Mouse (Mus musculus) intestine, postnatal 0 days (tissue): ENCODE results near the gene Bglap2. TPM values are rescaled to one million over a fixed set of nuclear protein-coding genes. Genes with fewer than 3 reads are reported as not detected.
A peak's percentile ranks its signal among the peaks of the same experiment; 100 is the strongest.

Experiments used
- ATAC-seq: fragments of 200-750 bp; cut with Nextera tagmentation; 2 replicates; pipeline ENCODE4 v1.8.0; 2017; ENCODE audit warnings: mild to moderate bottlenecking, moderate TSS enrichment, moderate library complexity
- H3K27ac ChIP-seq: fragments of 300-500 bp; sonication (generic); 2 replicates; pipeline ENCODE4 v1.5.1; 2014; ENCODE audit warnings: mild to moderate bottlenecking, low read depth, low read length, moderate library complexity
- H3K27me3 ChIP-seq: fragments of 300-500 bp; sonication (generic); replicated peaks from 2 replicates; pipeline ENCODE4 v1.6.1; 2014; ENCODE audit warnings: low read length, mixed read lengths; ENCODE audit not compliant: control insufficient read depth, insufficient read depth
- H3K36me3 ChIP-seq: fragments of 300-500 bp; sonication (generic); 2 replicates; pipeline ENCODE4 v1.6.1; 2014; ENCODE audit warnings: mild to moderate bottlenecking, moderate library complexity; ENCODE audit not compliant: control insufficient read depth, insufficient read depth
- H3K4me1 ChIP-seq: fragments of 300-500 bp; sonication (generic); replicated peaks from 2 replicates; pipeline ENCODE4 v1.6.1; 2014; ENCODE audit warnings: antibody characterized with exemption, low read length, mixed read lengths; ENCODE audit not compliant: control insufficient read depth, insufficient read depth
- H3K4me2 ChIP-seq: fragments of 300-500 bp; sonication (generic); replicated peaks from 2 replicates; pipeline ENCODE4 v1.6.1; 2014; ENCODE audit warnings: low read depth, mild to moderate bottlenecking, moderate library complexity
- H3K4me3 ChIP-seq: fragments of 300-500 bp; sonication (generic); 2 replicates; pipeline ENCODE4 v1.5.1; 2014; ENCODE audit warnings: low read depth, low read length
- H3K9ac ChIP-seq: fragments of 300-500 bp; sonication (generic); 2 replicates; pipeline ENCODE4 v1.6.1; 2014; ENCODE audit warnings: mild to moderate bottlenecking, low read depth, low read length
- H3K9me3 ChIP-seq: fragments of 300-500 bp; sonication (generic); 2 replicates; pipeline ENCODE4 v1.6.1; 2016; ENCODE audit warnings: mixed run types; ENCODE audit not compliant: control insufficient read depth
- CTCF ChIP-seq: sonication (generic); IDR thresholded peaks from 2 replicates; pipeline ENCODE4 v1.5.1; 2016; ENCODE audit warnings: low read depth, mild to moderate bottlenecking, control low read depth, antibody characterized with exemption, moderate library complexity
- WGBS: fragments of 180-500 bp; shearing (Covaris S2); extraction: QIAGEN DNeasy Blood & Tissue Kit; methylation state at CpG from one replicate; pipeline ENCODE4 v1.1.7; 2014; 5-methylcytosine and 5-hydroxymethylcytosine counted together
- polyA plus RNA-seq: library from polyadenylated mRNA; unstranded; fragments of >200 nt; fragmentation: Nextera tagmentation; extraction: Ambion mirVana; gene quantifications from 2 replicates; pipeline ENCODE4 v1.2.1, GENCODE M21; 2015

Bglap2 gene
- polyA plus RNA-seq, 1 experiment from 2014 or later: not detected

DNA sequence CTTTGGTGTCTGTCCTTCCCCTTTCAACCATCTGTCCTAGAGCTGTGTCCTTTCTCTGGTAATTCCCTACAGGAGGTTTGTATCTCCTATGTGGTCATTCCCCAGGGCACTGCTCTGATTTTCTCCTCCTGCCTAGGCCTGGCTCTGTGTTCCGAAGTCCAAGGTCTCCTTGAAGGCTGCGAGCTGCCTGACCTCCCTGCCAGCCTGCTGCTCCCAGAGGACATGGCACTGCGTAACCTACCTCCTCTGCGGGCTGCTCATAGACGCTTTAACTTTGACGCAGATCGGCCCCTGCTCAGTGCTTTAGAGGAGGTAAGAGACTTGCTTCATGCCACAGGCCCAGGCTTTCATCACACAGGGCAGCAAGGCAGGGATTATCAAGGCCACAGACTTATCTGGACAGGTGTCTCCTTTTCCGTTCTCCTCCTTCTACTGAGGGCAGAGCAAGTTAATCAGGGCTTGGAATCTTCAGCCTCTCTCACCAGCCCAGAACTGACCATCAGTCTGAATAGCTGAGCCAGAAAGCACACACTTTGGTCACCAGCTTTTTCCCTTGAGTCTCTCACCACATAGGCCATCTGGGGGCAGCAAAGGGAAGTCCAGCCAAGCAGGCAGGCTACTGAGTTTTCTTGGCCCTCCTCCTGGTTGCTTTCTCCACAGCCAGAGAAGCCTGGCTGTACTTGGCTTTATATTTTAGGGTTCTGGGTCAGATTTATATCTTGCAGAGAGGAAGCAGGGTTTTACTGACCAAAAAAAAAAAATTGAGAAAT lies 23.9 kb downstream of the Bglap2 start:
- no peaks in the 10 kb centered on the region for H3K4me1 ChIP-seq
- TF ChIP-seq CTCF: peak; percentile 27; the same call in 1 of the 2 replicates
- H3K27ac ChIP-seq: no peak overlapping the region
- ATAC-seq: no peak
- no peak overlapping the region for H3K4me2 ChIP-seq
- H3K9me3 ChIP-seq: no peaks in the 10 kb centered on the region
- no peak overlapping the region for H3K9ac ChIP-seq
- 92% methylated on average over 8 of the region's 8 CpGs for WGBS
- no peaks in the 10 kb centered on the region for H3K27me3 ChIP-seq
- peaks cover 100% of the 10 kb centered on the region for H3K36me3 ChIP-seq
- H3K4me3 ChIP-seq: no peak overlapping the region

DNA sequence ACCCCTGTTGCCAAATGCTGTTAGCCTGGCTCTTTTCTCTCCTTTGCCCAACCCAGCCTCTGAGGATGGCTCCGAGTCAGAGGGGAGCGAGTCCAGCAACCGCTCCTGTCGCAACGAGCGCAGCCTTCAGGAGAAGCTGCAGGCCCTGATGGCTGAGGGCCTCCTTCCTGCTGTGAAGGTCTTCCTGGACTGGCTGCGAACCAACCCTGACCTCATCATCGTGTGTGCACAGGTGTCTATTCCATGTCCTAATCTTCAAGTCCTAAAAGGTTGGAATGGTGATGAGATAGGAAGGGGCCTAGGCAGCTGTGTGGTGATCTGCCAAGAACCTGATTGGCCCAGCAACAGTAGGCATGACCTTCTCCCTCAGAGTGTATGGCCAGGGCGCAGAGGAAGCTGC lies 25.6 kb downstream of the Bglap2 start:
- no peak for ATAC-seq
- no peaks in the 10 kb centered on the region for H3K4me1 ChIP-seq
- no peak overlapping the region for H3K9ac ChIP-seq
- no peaks in the 10 kb centered on the region for H3K27me3 ChIP-seq
- TF ChIP-seq CTCF: no peak
- no peak overlapping the region for H3K27ac ChIP-seq
- H3K36me3 ChIP-seq: peaks cover 100% of the 10 kb centered on the region
- no peak overlapping the region for H3K4me2 ChIP-seq
- 80% methylated on average over 9 of the region's 9 CpGs for WGBS
- no peak overlapping the region for H3K4me3 ChIP-seq
- H3K9me3 ChIP-seq: no peaks in the 10 kb centered on the region

DNA sequence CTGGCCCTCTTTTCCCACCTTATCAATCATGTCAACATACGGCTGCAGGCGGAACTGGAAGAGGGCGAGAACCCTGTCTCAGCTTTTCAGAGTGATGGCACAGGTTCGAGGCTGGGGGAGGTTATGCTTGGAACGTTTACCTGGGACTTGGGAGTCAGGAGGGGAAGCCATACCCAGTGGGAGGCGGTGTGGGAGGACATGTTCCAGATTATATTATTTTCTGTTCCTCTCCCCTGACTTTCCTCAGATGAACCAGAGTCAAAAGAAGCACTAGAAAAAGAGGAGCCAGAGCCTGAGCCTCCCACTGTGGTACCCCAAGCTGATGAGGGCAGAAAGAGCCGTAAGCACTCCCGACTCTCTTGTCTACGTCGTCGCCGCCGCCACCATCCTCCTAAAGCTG lies 27.8 kb downstream of the Bglap2 start:
- no peaks in the 10 kb centered on the region for H3K27me3 ChIP-seq
- no peaks in the 10 kb centered on the region for H3K4me1 ChIP-seq
- no peak overlapping the region for H3K4me2 ChIP-seq
- H3K36me3 ChIP-seq: peaks cover 99% of the 10 kb centered on the region
- no peaks in the 10 kb centered on the region for H3K9me3 ChIP-seq
- H3K27ac ChIP-seq: no peak overlapping the region
- 91% methylated on average over 13 of the region's 13 CpGs for WGBS
- no peak for TF ChIP-seq CTCF
- no peak overlapping the region for H3K4me3 ChIP-seq
- ATAC-seq: no peak
- no peak overlapping the region for H3K9ac ChIP-seq

DNA sequence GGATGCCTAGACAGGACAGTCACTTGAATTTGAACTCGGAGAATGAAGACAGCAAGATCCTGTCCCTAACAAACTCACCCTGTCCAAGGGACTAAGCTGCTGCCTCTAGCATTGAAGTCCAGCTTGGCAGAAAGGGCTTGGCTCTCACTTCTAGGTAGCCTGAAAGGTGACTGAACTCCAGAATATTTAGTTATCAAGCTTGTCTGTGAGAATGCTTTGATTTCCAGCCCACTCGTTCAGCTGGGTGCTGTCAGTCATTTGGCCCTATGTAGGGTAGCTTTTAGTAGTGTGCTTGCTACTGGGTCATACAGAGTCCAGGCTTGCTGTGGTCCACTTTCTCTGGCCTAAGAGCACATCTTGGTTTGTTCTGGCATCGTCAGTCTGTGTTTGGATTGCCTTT lies 39.5 kb downstream of the Bglap2 start:
- WGBS: 63% methylated on average over 3 of the region's 3 CpGs
- Histone ChIP-seq H3K4me3 (no peak overlapping the region), H3K27ac (no peak overlapping the region), H3K9ac (no peak overlapping the region), H3K4me1 (no peaks in the 10 kb centered on the region), H3K9me3 (no peaks in the 10 kb centered on the region), H3K36me3 (peaks cover 30% of the 10 kb centered on the region), H3K4me2 (no peak overlapping the region), H3K27me3 (no peaks in the 10 kb centered on the region)
- no peak for ATAC-seq
- no peak for TF ChIP-seq CTCF

DNA sequence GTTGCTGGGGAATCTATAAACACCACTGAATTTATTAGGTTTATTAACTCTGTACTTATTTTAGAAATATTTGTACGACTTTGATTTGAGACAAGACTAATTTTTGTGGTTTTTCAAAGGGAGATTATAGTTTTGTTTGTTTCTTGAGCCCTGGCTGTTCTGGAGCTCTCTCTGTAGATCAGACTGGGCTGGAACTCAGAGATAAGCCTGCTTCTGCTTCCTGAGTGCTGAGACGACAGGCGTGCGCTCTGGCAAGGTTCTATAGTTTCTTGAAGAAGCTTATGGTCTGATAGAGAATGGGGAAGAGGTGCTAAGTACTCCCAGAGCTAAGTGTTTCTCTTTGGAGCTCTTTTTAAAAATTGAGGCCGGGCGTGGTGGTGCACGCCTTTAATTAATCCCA lies 40.2 kb downstream of the Bglap2 start:
- Histone ChIP-seq H3K9ac (no peak overlapping the region), H3K4me3 (no peak overlapping the region), H3K9me3 (no peaks in the 10 kb centered on the region), H3K27me3 (no peaks in the 10 kb centered on the region), H3K4me1 (no peaks in the 10 kb centered on the region), H3K27ac (no peak overlapping the region), H3K36me3 (peaks cover 23% of the 10 kb centered on the region), H3K4me2 (no peak overlapping the region)
- TF ChIP-seq CTCF: no peak
- WGBS: 84% methylated on average over 7 of the region's 7 CpGs
- no peak for ATAC-seq

DNA sequence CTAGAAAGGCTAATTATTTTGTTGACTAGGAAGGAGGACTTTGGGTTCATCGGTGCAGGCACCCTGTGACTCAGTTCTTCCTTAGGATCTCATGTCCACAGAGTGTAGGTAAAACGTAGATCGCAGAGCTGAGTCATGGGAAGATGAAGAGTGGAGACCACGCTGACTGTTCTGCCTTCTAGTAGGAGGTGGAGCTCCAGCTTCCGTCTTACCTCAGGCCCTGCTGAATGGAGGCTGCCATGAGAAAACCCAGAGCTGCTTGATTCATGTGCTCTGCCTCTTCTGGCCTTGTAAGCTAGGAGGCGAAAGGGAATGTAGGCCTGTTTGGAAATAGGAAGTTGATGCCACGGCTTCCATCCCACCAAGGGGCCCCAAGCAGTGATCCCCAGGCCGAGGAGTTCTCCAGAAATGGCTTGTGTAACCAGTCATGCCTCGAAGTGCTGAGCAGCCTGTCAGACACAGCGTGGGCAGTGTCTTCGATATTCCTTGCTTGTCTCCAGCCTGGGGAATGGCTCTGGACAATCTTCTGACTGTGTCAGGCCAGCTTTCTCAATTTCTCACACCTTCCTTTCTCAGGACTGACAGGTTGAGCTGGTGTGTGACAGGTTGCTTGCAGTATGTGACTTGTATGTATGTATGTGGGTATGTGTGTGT lies 41.0 kb downstream of the Bglap2 start:
- Histone ChIP-seq H3K9me3 (no peaks in the 10 kb centered on the region), H3K36me3 (peaks cover 15% of the 10 kb centered on the region), H3K9ac (no peak overlapping the region), H3K4me2 (peak overlapping the region; percentile 71), H3K27ac (no peak overlapping the region; the same call in 1 of the 2 replicates), H3K27me3 (no peaks in the 10 kb centered on the region), H3K4me1 (no peaks in the 10 kb centered on the region), H3K4me3 (peak overlapping the region; percentile 86)
- 47% methylated on average over 11 of the region's 11 CpGs for WGBS
- ATAC-seq: no peak
- no peak for TF ChIP-seq CTCF
